Mouse (Mus musculus): ENCODE data around the gene Mtln.

The Mtln gene

GRCm38 (mm10) chr2:127759157-127759880, 33.0 kb downstream of the Mtln start:
- in situ Hi-C loops (cut with MboI; ENCODE audit: unreplicated experiment in 2 of 2): no loop called here

- in situ Hi-C loops (cut with MboI; ENCODE audit: unreplicated experiment in 2 of 2): no loop called here
These were observed 35.1 kb downstream of the Mtln start for GRCm38 (mm10) chr2:127757171-127757570.

GRCm38 (mm10) chr2:127754113-127754512, 38.2 kb downstream of the Mtln start:
- in situ Hi-C loops (cut with MboI; ENCODE audit: unreplicated experiment in 2 of 2): no loop called here

- in situ Hi-C loops (cut with MboI; ENCODE audit: unreplicated experiment in 2 of 2): no loop called here
These were observed 40.3 kb downstream of the Mtln start for GRCm38 (mm10) chr2:127751849-127752610.

- in situ Hi-C loops (cut with MboI; ENCODE audit: unreplicated experiment in 2 of 2): no loop called here
These were observed 42.9 kb downstream of the Mtln start for GRCm38 (mm10) chr2:127749376-127749775.

- in situ Hi-C loops (cut with MboI; ENCODE audit: unreplicated experiment in 2 of 2): no loop called here
These were observed 44.0 kb downstream of the Mtln start for GRCm38 (mm10) chr2:127748316-127748715.

- in situ Hi-C loops (cut with MboI; ENCODE audit: unreplicated experiment in 2 of 2): no loop called here
These were observed 49.7 kb downstream of the Mtln start for GRCm38 (mm10) chr2:127742637-127743036.
